Mouse (Mus musculus): ENCODE results near the gene Dlgap1. TPM values are rescaled to one million over a fixed set of nuclear protein-coding genes. Genes with fewer than 3 reads are reported as not detected.

Dlgap1 gene
- total RNA-seq, 2 experiments from 2014 or later = not detected

DNA sequence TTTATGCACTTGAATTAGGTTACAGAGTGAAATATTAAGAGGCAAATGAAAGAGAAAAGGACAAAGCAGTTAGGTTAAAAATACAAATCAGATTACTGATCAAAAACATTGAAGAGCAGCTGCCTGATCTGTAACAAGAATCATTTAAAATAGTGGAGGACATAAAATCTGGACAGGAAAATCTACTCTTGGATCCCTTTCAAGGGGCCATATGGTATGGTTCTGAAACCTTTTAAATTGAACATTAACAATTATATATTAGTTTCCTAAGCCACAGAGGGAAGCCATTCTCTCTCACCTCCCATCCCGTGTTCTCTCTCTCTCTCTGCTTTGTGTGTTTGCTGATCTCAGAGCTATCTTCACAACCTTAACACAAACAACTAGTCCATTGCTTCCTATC is 625.4 kb downstream of the Dlgap1 start:
- ATAC-seq (replicated peaks; ENCODE audit: low FRiP score, poor library complexity, severe bottlenecking) = no peak

DNA sequence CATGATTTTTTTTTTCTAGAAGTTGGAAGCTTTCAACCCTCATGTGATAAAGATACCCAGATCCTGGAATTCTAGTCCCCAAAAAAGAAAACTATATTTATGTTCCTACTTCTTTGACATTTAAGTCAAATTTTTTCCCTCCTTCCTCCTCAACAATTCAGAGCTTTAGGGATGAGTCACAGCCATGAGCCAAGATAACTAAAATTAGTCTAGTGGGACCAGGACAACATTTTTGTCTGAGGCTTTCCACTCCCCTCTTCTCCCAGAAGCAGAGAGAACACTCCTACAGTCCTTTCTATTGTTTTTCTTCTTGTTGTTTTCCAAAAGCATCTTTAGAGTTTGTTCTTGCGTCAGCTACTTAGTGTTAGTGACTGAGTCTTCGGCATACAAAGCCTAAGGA is 627.5 kb downstream of the Dlgap1 start:
- no peak for ATAC-seq (replicated peaks; ENCODE audit: low FRiP score, poor library complexity, severe bottlenecking)

DNA sequence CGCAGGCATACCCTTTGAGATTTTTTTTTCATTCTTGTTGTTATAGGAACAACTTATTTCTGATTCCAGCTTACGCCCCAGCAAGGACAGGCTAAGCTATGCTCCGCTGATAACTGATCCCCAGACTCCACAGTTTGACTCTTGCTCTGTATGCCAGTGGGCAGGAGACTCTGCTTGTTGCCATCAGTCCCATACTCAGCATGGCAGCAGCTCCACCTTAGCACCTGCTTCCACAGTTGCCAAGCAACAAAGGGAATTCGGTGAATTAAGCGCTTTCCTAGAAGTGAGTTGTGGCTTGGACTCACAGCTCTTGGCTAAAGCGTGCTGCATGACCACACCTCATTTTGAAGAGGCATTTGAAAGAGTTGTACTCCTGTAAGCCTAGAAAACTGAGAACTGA is 631.6 kb downstream of the Dlgap1 start:
- ATAC-seq (replicated peaks; ENCODE audit: low FRiP score, poor library complexity, severe bottlenecking) = no peak

- ATAC-seq (replicated peaks; ENCODE audit: low FRiP score, poor library complexity, severe bottlenecking) = no peak
Observed at GRCm38 (mm10) chr17:70602051-70602450, 633.2 kb downstream of the Dlgap1 start.

GRCm38 (mm10) chr17:70605659-70606058 is 636.8 kb downstream of the Dlgap1 start:
- ATAC-seq (replicated peaks; ENCODE audit: low FRiP score, poor library complexity, severe bottlenecking) = no peak

- no peak for ATAC-seq (replicated peaks; ENCODE audit: low FRiP score, poor library complexity, severe bottlenecking)
Observed at GRCm38 (mm10) chr17:70612171-70612570, 643.3 kb downstream of the Dlgap1 start.

GRCm38 (mm10) chr17:70613897-70614296 is 645.0 kb downstream of the Dlgap1 start:
- ATAC-seq (replicated peaks; ENCODE audit: low FRiP score, poor library complexity, severe bottlenecking) = no peak

DNA sequence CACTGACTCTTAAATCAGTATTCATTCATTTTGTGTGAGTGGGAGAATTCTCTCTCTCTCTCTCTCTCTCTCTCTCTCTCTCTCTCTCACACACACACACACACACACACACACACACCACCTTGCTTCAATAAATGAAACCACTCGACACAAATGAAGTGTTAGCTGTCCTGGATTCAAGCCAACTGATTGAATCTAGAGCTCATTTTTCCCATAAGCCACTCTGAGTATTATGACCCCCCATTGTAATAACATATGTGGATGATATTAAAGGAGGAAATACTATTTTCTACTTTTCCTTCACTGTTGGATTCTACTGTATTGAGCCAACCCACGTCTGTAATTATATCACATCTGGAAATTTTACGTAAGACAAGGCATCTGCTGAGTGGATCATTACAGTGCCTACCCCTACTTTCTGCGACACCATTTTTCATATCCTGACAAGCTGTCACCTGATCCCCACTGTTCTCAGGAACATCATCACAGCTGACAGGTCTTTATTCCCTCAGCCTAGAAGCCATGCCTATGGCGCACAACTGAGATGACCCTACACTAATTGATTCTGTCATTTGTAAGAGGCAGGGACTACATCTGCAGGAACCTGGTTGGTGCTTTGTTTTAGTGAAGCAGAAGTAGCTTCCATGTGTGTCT is 645.7 kb downstream of the Dlgap1 start:
- ATAC-seq (replicated peaks; ENCODE audit: low FRiP score, poor library complexity, severe bottlenecking) = no peak

GRCm38 (mm10) chr17:70622493-70622892 is 653.6 kb downstream of the Dlgap1 start:
- ATAC-seq (replicated peaks; ENCODE audit: low FRiP score, poor library complexity, severe bottlenecking) = no peak

- no peak for ATAC-seq (replicated peaks; ENCODE audit: low FRiP score, poor library complexity, severe bottlenecking)
Observed at GRCm38 (mm10) chr17:70626396-70626795, 657.5 kb downstream of the Dlgap1 start.

DNA sequence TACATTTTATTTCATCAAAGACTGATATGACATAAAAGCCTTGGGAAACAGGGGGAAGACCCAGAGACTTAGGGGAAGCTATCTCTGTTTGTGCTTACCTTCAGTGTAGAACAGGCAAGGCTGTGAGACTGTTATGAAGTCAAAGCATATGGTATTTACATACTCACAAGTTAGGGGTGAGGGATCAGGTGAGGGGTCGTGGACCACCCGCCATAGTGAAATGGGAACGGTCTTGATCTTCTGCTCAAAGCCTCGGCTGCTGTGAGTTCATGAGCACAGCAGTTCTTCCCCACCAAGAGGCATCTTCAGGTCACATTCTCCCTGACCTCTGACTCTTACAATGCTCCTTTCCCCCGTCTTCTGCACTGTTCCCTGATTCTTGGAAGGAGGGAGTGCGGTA is 658.1 kb downstream of the Dlgap1 start:
- ATAC-seq (replicated peaks; ENCODE audit: low FRiP score, poor library complexity, severe bottlenecking) = no peak

DNA sequence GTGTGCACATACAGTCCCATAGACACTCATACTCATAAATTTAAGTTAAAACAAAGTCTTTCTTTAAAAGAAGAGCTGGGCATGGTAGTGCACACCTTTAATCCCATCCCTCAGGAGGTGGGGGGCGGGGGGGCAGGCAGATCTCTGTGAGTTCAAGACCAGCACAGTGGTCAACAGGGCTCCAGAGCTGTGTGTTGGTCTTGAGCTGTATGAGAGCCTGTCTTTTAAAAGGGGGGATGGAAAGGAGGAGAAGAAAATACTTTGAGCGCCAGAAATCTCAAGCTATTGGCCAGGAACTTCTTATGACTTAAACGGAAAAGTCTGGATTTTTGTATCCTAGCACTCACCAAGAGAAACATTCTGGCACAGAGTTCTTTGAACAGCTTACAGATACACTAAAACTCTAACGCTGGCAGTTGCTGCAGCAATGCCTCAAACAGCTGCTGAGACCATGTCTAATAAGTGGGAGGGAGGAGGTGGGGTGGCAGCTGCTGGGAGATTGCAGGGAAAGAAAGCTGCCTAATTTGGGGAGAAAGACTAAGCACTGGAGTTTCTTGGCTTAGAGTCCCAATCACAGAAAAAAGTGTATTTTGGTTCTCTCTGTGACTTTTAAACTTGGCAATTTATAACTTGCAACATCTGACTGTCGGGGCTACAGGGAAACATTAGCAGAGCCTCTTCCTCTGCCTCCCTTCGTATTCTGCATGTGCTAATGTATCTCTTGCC is 660.9 kb downstream of the Dlgap1 start:
- no peak for ATAC-seq (replicated peaks; ENCODE audit: low FRiP score, poor library complexity, severe bottlenecking)

- no peak for ATAC-seq (replicated peaks; ENCODE audit: low FRiP score, poor library complexity, severe bottlenecking)
Observed at GRCm38 (mm10) chr17:70633181-70633944, 664.5 kb downstream of the Dlgap1 start.

GRCm38 (mm10) chr17:70643211-70643610 is 674.3 kb downstream of the Dlgap1 start:
- no peak for ATAC-seq (replicated peaks; ENCODE audit: low FRiP score, poor library complexity, severe bottlenecking)

DNA sequence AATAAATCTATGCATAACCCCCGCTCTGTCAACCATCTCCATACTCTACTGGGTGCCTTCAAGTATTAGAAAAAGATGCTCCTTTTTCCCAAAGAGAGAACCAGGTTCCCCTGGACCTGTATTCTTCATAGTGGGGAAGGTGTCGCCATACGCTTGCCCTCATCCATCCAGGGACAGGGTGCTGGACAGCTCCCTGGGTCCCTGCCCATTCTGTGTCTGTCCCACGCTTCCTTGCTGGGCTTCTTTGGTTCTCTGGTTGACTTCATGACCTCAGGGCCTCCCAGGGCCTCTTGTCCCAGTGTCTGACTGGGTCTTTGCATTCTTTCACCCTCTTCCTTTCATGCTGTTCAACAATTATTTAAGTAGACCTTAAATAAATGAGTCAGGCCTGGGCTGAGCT is 677.8 kb downstream of the Dlgap1 start:
- ATAC-seq (replicated peaks; ENCODE audit: low FRiP score, poor library complexity, severe bottlenecking) = no peak

GRCm38 (mm10) chr17:70661382-70661781 is 692.5 kb downstream of the Dlgap1 start:
- no peak for ATAC-seq (replicated peaks; ENCODE audit: low FRiP score, poor library complexity, severe bottlenecking)

- ATAC-seq (replicated peaks; ENCODE audit: low FRiP score, poor library complexity, severe bottlenecking) = no peak
Observed at GRCm38 (mm10) chr17:70663992-70664391, 695.1 kb downstream of the Dlgap1 start.

DNA sequence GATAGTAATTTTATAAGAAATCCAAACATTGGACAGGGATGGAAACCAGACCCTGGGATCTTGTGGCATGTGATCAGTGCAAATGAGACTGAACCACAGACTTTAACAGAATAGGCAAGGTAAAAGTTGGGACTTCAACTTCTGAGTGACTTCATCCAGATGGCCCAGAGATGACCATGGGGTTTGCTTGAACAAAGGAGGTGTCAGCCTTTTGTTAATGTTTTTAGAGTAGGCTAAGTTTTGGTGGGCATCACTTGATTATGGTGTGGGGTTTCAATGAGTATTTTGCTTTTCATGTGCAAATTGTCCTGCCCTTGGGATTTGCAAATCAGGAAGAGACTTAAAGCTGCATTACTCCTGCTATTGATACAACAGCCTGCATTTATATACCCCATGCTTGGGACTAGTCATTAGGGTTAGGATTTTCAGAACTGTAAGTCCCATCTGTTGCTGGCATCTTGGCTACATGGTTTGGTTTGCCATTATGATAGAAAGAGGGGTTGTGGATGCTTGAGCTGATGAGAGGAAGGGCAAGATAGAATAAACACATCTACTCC is 695.7 kb downstream of the Dlgap1 start:
- no peak for ATAC-seq (replicated peaks; ENCODE audit: low FRiP score, poor library complexity, severe bottlenecking)

DNA sequence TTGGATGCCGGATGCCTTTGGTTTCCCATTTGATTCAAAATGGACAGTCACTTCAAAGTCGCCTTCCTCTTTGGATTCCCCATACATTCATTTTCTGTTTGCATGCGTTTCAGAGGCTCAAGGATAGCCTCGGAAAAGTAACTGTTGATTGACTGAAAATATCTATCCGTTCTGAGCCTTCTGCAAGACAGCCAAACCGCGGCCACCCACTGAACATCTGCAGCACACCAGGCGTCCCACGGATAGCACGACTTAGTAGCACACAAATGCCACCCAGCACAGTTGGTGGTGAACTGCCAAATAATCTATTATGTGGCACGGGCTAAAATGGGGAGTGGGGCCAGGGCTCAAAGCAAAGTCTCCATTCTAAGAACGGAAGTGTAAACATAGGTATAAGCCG is 705.1 kb downstream of the Dlgap1 start:
- no peak for ATAC-seq (replicated peaks; ENCODE audit: low FRiP score, poor library complexity, severe bottlenecking)

GRCm38 (mm10) chr17:70676522-70676921 is 707.6 kb downstream of the Dlgap1 start:
- no peak for ATAC-seq (replicated peaks; ENCODE audit: low FRiP score, poor library complexity, severe bottlenecking)
